ENCODE assay signal across 8 mouse cellular contexts in genomic region chr12:13248691-13249572, GRCm38 (mm10). TPM values are rescaled to one million over a fixed set of nuclear protein-coding genes. Genes with fewer than 3 reads are reported as not detected.
DNase-seq lines count a peak whose midpoint lies in the region; ATAC-seq and TF ChIP-seq lines count a peak whose summit lies in the region.

TSS of gene Ddx1 (minus strand) at chr12:13249213.

- H3K4me1 ChIP-seq in ES-E14 (ENCODE audit: control insufficient read depth in 2 of 2, insufficient read depth in 2 of 2, low read length in 2 of 2, poor library complexity in 1 of 2) = 0 out of 4 replicates have a peak, but pooled peaks cover 0 to 2% of the 10 kb centered on the region in 2 experiments
- H3K4me1 ChIP-seq in forebrain, embryonic 16.5 days (replicated peaks; ENCODE audit: control insufficient read depth, insufficient read depth, low read length) = peaks cover 16% of the 10 kb centered on the region
- 0 out of 2 replicates have a peak, but pooled peaks cover 5% of the 10 kb centered on the region for H3K4me1 ChIP-seq in lung, embryonic 14.5 days (ENCODE audit: insufficient read depth)
- peaks cover 2% of the 10 kb centered on the region; the same call in 1 of the 2 replicates for H3K4me1 ChIP-seq in olfactory bulb, adult 2 months (ENCODE audit: control insufficient read depth, insufficient read depth, low read length)
- H3K4me1 ChIP-seq in thymus, adult 2 months (replicated peaks; ENCODE audit: control insufficient read depth, insufficient read depth, low read length) = no peaks in the 10 kb centered on the region

- peak; percentile 67 for DNase-seq in ES-E14 (ENCODE audit: low read depth, low spot score)
- peak; percentile 79 for DNase-seq in cerebellum, adult 11-12 months
- peak; percentile 78 to 86 for DNase-seq in heart, postnatal 36 days
- DNase-seq in layer of hippocampus, adult 2 months (ENCODE audit: low spot score in 2 of 2) = peak; percentile 73 to 87
- DNase-seq in lung, embryonic 14.5 days = peak; percentile 93
- DNase-seq in thymus, adult 2 months = peak; percentile 78

- TF ChIP-seq POLR2A in olfactory bulb, adult 2 months (IDR thresholded peaks at IDR 0.05; ENCODE audit: insufficient read depth, low read depth, low read length) = peak; percentile 59
- peak; percentile 45; the same call in 1 of the 2 replicates for TF ChIP-seq POLR2A in thymus, adult 2 months (IDR thresholded peaks at IDR 0.05; ENCODE audit: control insufficient read depth, extremely low read depth, insufficient read depth, low read length, poor library complexity)

- 3% methylated on average over 59 of the region's 59 CpGs for WGBS in forebrain, embryonic 16.5 days
- 3% methylated on average over 59 of the region's 59 CpGs for WGBS in lung, embryonic 14.5 days
- 2% methylated on average over 59 of the region's 59 CpGs for WGBS in olfactory bulb, adult 2 months
- 3% methylated on average over 58 of the region's 59 CpGs for WGBS in thymus, adult 2 months

- ATAC-seq in forebrain, embryonic 16.5 days = peak; percentile 96
- ATAC-seq in lung, embryonic 14.5 days (ENCODE audit: insufficient read depth) = peak; percentile 93

- peak within 1 kb of the TSS; percentile 92 to 100 for H3K4me3 ChIP-seq in ES-E14 (ENCODE audit: insufficient read depth in 1 of 2, low read depth in 1 of 2, low read length in 2 of 2, poor library complexity in 1 of 2, severe bottlenecking in 1 of 2)
- H3K4me3 ChIP-seq in forebrain, embryonic 16.5 days (replicated peaks; ENCODE audit: low read length) = peak within 1 kb of the TSS; percentile 62
- peak within 1 kb of the TSS; percentile 83 for H3K4me3 ChIP-seq in layer of hippocampus, adult 2 months
- H3K4me3 ChIP-seq in lung, embryonic 14.5 days (ENCODE audit: low read depth, low read length) = peak within 1 kb of the TSS; percentile 80
- peak within 1 kb of the TSS; percentile 58 for H3K4me3 ChIP-seq in olfactory bulb, adult 2 months (ENCODE audit: insufficient read depth, low read depth, low read length)
- H3K4me3 ChIP-seq in thymus, adult 2 months (ENCODE audit: control insufficient read depth, insufficient read depth, low read length) = peak within 1 kb of the TSS; percentile 82

- TF ChIP-seq CTCF in layer of hippocampus, adult 2 months (conservative IDR thresholded peaks at IDR 0.05) = no peak
- TF ChIP-seq CTCF in lung, embryonic 14.5 days (IDR thresholded peaks at IDR 0.05; ENCODE audit: low read depth) = no peak
- no peak for TF ChIP-seq CTCF in olfactory bulb, adult 2 months (IDR thresholded peaks at IDR 0.05; ENCODE audit: insufficient read depth, low read depth, low read length)
- peak; percentile 30; the same call in 1 of the 2 replicates for TF ChIP-seq CTCF in thymus, adult 2 months (IDR thresholded peaks at IDR 0.05; ENCODE audit: borderline replicate concordance, control insufficient read depth, extremely low read depth, insufficient read depth, low read length, poor library complexity)

- peak within 1 kb of the TSS; percentile 47 for H3K27ac ChIP-seq in ES-E14 (ENCODE audit: insufficient read depth, low read depth, low read length, poor library complexity, severe bottlenecking)
- H3K27ac ChIP-seq in forebrain, embryonic 16.5 days (ENCODE audit: low read length) = peak within 1 kb of the TSS; percentile 82
- H3K27ac ChIP-seq in layer of hippocampus, adult 2 months = peak within 1 kb of the TSS; percentile 87
- H3K27ac ChIP-seq in lung, embryonic 14.5 days (ENCODE audit: low read depth) = peak within 1 kb of the TSS; percentile 90
- peak within 1 kb of the TSS; percentile 23; the same call in 1 of the 2 replicates for H3K27ac ChIP-seq in olfactory bulb, adult 2 months (ENCODE audit: insufficient read depth, low read depth, low read length)
- H3K27ac ChIP-seq in thymus, adult 2 months (ENCODE audit: control insufficient read depth, insufficient read depth, low read length) = no peak within 1 kb of the TSS

- H3K9me3 ChIP-seq in ES-E14 (ENCODE audit: control insufficient read depth, insufficient read depth, low read depth, low read length) = no peaks in the 10 kb centered on the region
- H3K9me3 ChIP-seq in forebrain, embryonic 16.5 days (ENCODE audit: control insufficient read depth, low read length) = no peaks in the 10 kb centered on the region
- H3K9me3 ChIP-seq in lung, embryonic 14.5 days (ENCODE audit: low read depth, low read length) = no peaks in the 10 kb centered on the region

- no peaks in the 10 kb centered on the region for H3K27me3 ChIP-seq in forebrain, embryonic 16.5 days (replicated peaks; ENCODE audit: control insufficient read depth, insufficient read depth, low read length)
- no peaks in the 10 kb centered on the region for H3K27me3 ChIP-seq in lung, embryonic 14.5 days (ENCODE audit: insufficient read depth, low read length)
- no peaks in the 10 kb centered on the region for H3K27me3 ChIP-seq in thymus, adult 2 months (ENCODE audit: control insufficient read depth, insufficient read depth, low read length)

- intact Hi-C loops in heart, postnatal 36 days (cut with DNase I) = no loop called here

- in situ Hi-C loops in ES-E14 (cut with MboI; ENCODE audit: low sequenced_read_pairs in 2 of 2, unreplicated experiment in 2 of 2) = loop anchor here in 1 of 2 experiments (25.0 kb wide), 1 partner anchor 1962 kb away; no protein-coding TSS in a partner anchor

- H3K36me3 ChIP-seq in ES-E14 (ENCODE audit: control insufficient read depth, insufficient read depth, low read length, poor library complexity, severe bottlenecking) = peaks cover 3% of the 10 kb centered on the region
- peaks cover 5% of the 10 kb centered on the region for H3K36me3 ChIP-seq in forebrain, embryonic 16.5 days (ENCODE audit: control insufficient read depth, insufficient read depth)
- H3K36me3 ChIP-seq in lung, embryonic 14.5 days (ENCODE audit: insufficient read depth) = peaks cover 9% of the 10 kb centered on the region; the same call in 1 of the 2 replicates
- no peaks in the 10 kb centered on the region for H3K36me3 ChIP-seq in thymus, adult 2 months (ENCODE audit: control insufficient read depth, insufficient read depth, low read length)

- peak within 1 kb of the TSS; percentile 100 for H3K9ac ChIP-seq in ES-E14 (ENCODE audit: insufficient read depth, low read depth, low read length, poor library complexity, severe bottlenecking)
- H3K9ac ChIP-seq in forebrain, embryonic 16.5 days (replicated peaks; ENCODE audit: low read depth, low read length) = peak within 1 kb of the TSS; percentile 78
- H3K9ac ChIP-seq in lung, embryonic 14.5 days = peak within 1 kb of the TSS; percentile 92

- H3K4me2 ChIP-seq in forebrain, embryonic 16.5 days (ENCODE audit: low read length) = peak within 1 kb of the TSS; percentile 51
- H3K4me2 ChIP-seq in lung, embryonic 14.5 days = peak within 1 kb of the TSS; percentile 59

TF ChIP-seq in ES-E14, 5 proteins besides CTCF, POLR2A, EP300 and RAD21:
- no peak for TF ChIP-seq CHD2 (IDR thresholded peaks at IDR 0.05; ENCODE audit: low read depth, low read length)
- no peak for TF ChIP-seq ZC3H11A (IDR thresholded peaks at IDR 0.05; ENCODE audit: borderline replicate concordance, low read depth, low read length)
- no peak for TF ChIP-seq ZNF384 (IDR thresholded peaks at IDR 0.05; ENCODE audit: low read depth, low read length)
- peak; percentile 79 for TF ChIP-seq HCFC1 (IDR thresholded peaks at IDR 0.05; ENCODE audit: borderline replicate concordance, insufficient read depth, low read length)
- no peak for TF ChIP-seq MAFK (IDR thresholded peaks at IDR 0.05; ENCODE audit: insufficient read depth, low read depth, low read length)

RNA-seq across cellular contexts. Expression of gene Ddx1, which starts in this region (rescaled TPM):
- total RNA-seq in ES-E14 (2012; rRNA removed) = 49.7 and 73.3 TPM in 2 replicates
- 157 and 163 TPM in 2 replicates for polyA plus RNA-seq in forebrain, embryonic 16.5 days (2015; fragmentation: Nextera tagmentation; extraction: Ambion mirVana)
- 10 to 100 TPM; 82.5 to 90.3 TPM for total RNA-seq in heart, postnatal 36 days (2021)
- 100 to 1,000 TPM; 115 to 126 TPM for total RNA-seq in layer of hippocampus, adult 2 months (2021)
- 163 and 174 TPM in 2 replicates for polyA plus RNA-seq in lung, embryonic 14.5 days (2014; fragmentation: Nextera tagmentation; extraction: Ambion mirVana)
- polyA plus RNA-seq in olfactory bulb, adult 2 months (2012; ENCODE audit: insufficient read depth, insufficient read length, low replicate concordance, missing spikeins) = 126 TPM in 1 of 2 replicates, not detected in the other
- 6.7 TPM in 2 replicates for polyA plus RNA-seq in thymus, adult 2 months (2012; rRNA removed)
